Mouse (Mus musculus) embryonic facial prominence, embryonic 14.5 days (tissue): ENCODE measurements around the gene Cenpb. TPM values are rescaled to one million over a fixed set of nuclear protein-coding genes. Genes with fewer than 3 reads are reported as not detected.

Experiments used
- ATAC-seq: fragments of 200-750 bp; cut with Nextera tagmentation; 2 replicates; pipeline ENCODE4 v1.8.0; 2017; ENCODE audit warnings: low read depth, moderate number of reproducible peaks, moderate TSS enrichment
- DNase-seq: peaks from one replicate; pipeline ENCODE4 v3.0.0-alpha.2; 2015; ENCODE audit warnings: low spot score
- H3K27ac ChIP-seq: fragments of 300-500 bp; sonication (generic); replicated peaks from 2 replicates; pipeline ENCODE4 v1.5.1; 2014; ENCODE audit warnings: low read depth, mild to moderate bottlenecking, low read length, moderate library complexity
- H3K27me3 ChIP-seq: fragments of 300-500 bp; sonication (generic); replicated peaks from 2 replicates; pipeline ENCODE4 v1.6.1; 2014; ENCODE audit warnings: low read length; ENCODE audit not compliant: control insufficient read depth, insufficient read depth
- H3K36me3 ChIP-seq: fragments of 300-500 bp; sonication (generic); 2 replicates; pipeline ENCODE4 v1.6.1; 2014; ENCODE audit warnings: low read length, mixed read lengths; ENCODE audit not compliant: control insufficient read depth, insufficient read depth
- H3K4me1 ChIP-seq: fragments of 300-500 bp; sonication (generic); 2 replicates; pipeline ENCODE4 v1.6.1; 2014; ENCODE audit warnings: antibody characterized with exemption, low read length; ENCODE audit not compliant: control insufficient read depth, insufficient read depth
- H3K4me2 ChIP-seq: fragments of 300-500 bp; sonication (generic); 2 replicates; pipeline ENCODE4 v1.6.1; 2014; ENCODE audit warnings: low read depth, mild to moderate bottlenecking, low read length, moderate library complexity, mixed read lengths
- H3K4me3 ChIP-seq: fragments of 300-500 bp; sonication (generic); 2 replicates; pipeline ENCODE4 v1.5.1; 2014; ENCODE audit warnings: low read depth, mild to moderate bottlenecking, low read length
- H3K9ac ChIP-seq: fragments of 300-500 bp; sonication (generic); 2 replicates; pipeline ENCODE4 v1.6.1; 2014; ENCODE audit warnings: low read depth, mild to moderate bottlenecking, low read length, moderate library complexity, mixed read lengths
- H3K9me3 ChIP-seq: fragments of 300-500 bp; sonication (generic); 2 replicates; pipeline ENCODE4 v1.6.1; 2016; ENCODE audit warnings: low read length; ENCODE audit not compliant: control insufficient read depth
- WGBS: fragments of 180-500 bp; shearing (Covaris S2); extraction: QIAGEN DNeasy Blood & Tissue Kit; methylation state at CpG from one replicate; pipeline ENCODE4 v1.1.7; 2014; 5-methylcytosine and 5-hydroxymethylcytosine counted together
- polyA plus RNA-seq: library from polyadenylated mRNA; unstranded; fragments of >200 nt; fragmentation: Nextera tagmentation; extraction: Ambion mirVana; gene quantifications from 2 replicates; pipeline ENCODE4 v1.2.1, GENCODE M21; 2014

The Cenpb gene
- polyA plus RNA-seq, 1 experiment from 2014 or later = 10.6 TPM

- 56% methylated on average over 5 of the region's 5 CpGs for WGBS
- ATAC-seq (peak; percentile 39; the same call in 1 of the 2 replicates), DNase-seq (peak; percentile 79)
- Histone ChIP-seq H3K9me3 (no peaks in the 10 kb centered on the region), H3K27me3 (peaks cover 21% of the 10 kb centered on the region), H3K36me3 (peaks cover 7% of the 10 kb centered on the region; the same call in 1 of the 2 replicates), H3K4me2 (peak overlapping the region; percentile 97), H3K9ac (peak overlapping the region; percentile 38; the same call in 1 of the 2 replicates), H3K4me1 (peaks cover 32% of the 10 kb centered on the region), H3K4me3 (peak overlapping the region; percentile 75; the same call in 1 of the 2 replicates), H3K27ac (0 out of 2 replicates have a peak overlapping the region, but pooled peaks have one; percentile 21)
Measured at GRCm38 (mm10) chr2:131176491-131176890, 3.4 kb downstream of the Cenpb start.

GRCm38 (mm10) chr2:131175945-131176309 lies 3.9 kb downstream of the Cenpb start:
- Histone ChIP-seq H3K4me3 (no peak overlapping the region), H3K36me3 (peaks cover 7% of the 10 kb centered on the region; the same call in 1 of the 2 replicates), H3K27ac (no peak overlapping the region; the same call in 1 of the 2 replicates), H3K9me3 (no peaks in the 10 kb centered on the region), H3K9ac (no peak overlapping the region), H3K27me3 (peaks cover 27% of the 10 kb centered on the region), H3K4me1 (peaks cover 37% of the 10 kb centered on the region), H3K4me2 (0 out of 2 replicates have a peak overlapping the region, but pooled peaks have one; percentile 97)
- DNase-seq = no peak
- no peak for ATAC-seq
- 91% methylated on average over 1 of the region's 1 CpGs for WGBS

GRCm38 (mm10) chr2:131175286-131175944 lies 4.5 kb downstream of the Cenpb start:
- H3K27me3 ChIP-seq = peaks cover 32% of the 10 kb centered on the region
- no peak overlapping the region for H3K27ac ChIP-seq
- no peak overlapping the region for H3K9ac ChIP-seq
- no peaks in the 10 kb centered on the region for H3K9me3 ChIP-seq
- DNase-seq (no peak), ATAC-seq (no peak)
- peaks cover 7% of the 10 kb centered on the region; the same call in 1 of the 2 replicates for H3K36me3 ChIP-seq
- no peak overlapping the region for H3K4me2 ChIP-seq
- 72% methylated on average over 3 of the region's 3 CpGs for WGBS
- no peak overlapping the region for H3K4me3 ChIP-seq
- peaks cover 40% of the 10 kb centered on the region for H3K4me1 ChIP-seq

- Histone ChIP-seq H3K9ac (no peak overlapping the region), H3K27me3 (peaks cover 33% of the 10 kb centered on the region), H3K27ac (no peak overlapping the region), H3K4me3 (peak overlapping the region; percentile 32), H3K9me3 (no peaks in the 10 kb centered on the region), H3K4me1 (peaks cover 40% of the 10 kb centered on the region), H3K36me3 (peaks cover 7% of the 10 kb centered on the region; the same call in 1 of the 2 replicates), H3K4me2 (peak overlapping the region; percentile 62)
- DNase-seq (peak; percentile 94), ATAC-seq (peak; percentile 42)
- WGBS = 5% methylated on average over 11 of the region's 11 CpGs
Measured at GRCm38 (mm10) chr2:131174700-131175099, 5.2 kb downstream of the Cenpb start.

GRCm38 (mm10) chr2:131172322-131172721 lies 7.5 kb downstream of the Cenpb start:
- Histone ChIP-seq H3K36me3 (peaks cover 7% of the 10 kb centered on the region; the same call in 1 of the 2 replicates), H3K27me3 (peaks cover 33% of the 10 kb centered on the region), H3K4me3 (no peak overlapping the region), H3K9me3 (no peaks in the 10 kb centered on the region), H3K4me1 (peaks cover 22% of the 10 kb centered on the region), H3K27ac (no peak overlapping the region), H3K4me2 (no peak overlapping the region), H3K9ac (no peak overlapping the region)
- no peak for DNase-seq
- WGBS = 48% methylated on average over 9 of the region's 9 CpGs
- no peak for ATAC-seq

GRCm38 (mm10) chr2:131171401-131172104 lies 8.3 kb downstream of the Cenpb start:
- DNase-seq = peak; percentile 35
- Histone ChIP-seq H3K4me3 (peak overlapping the region; percentile 26), H3K4me1 (peaks cover 14% of the 10 kb centered on the region), H3K27ac (no peak overlapping the region), H3K4me2 (peak overlapping the region; percentile 58), H3K9me3 (no peaks in the 10 kb centered on the region), H3K36me3 (no peaks in the 10 kb centered on the region; the same call in 1 of the 2 replicates), H3K9ac (peak overlapping the region; percentile 28), H3K27me3 (peaks cover 33% of the 10 kb centered on the region)
- peak; percentile 50 for ATAC-seq
- 4% methylated on average over 34 of the region's 43 CpGs for WGBS

- H3K27ac ChIP-seq = no peak overlapping the region
- WGBS = 17% methylated on average over 9 of the region's 9 CpGs
- no peaks in the 10 kb centered on the region for H3K36me3 ChIP-seq
- H3K9me3 ChIP-seq = no peaks in the 10 kb centered on the region
- peak overlapping the region; percentile 26 for H3K4me3 ChIP-seq
- peaks cover 14% of the 10 kb centered on the region for H3K4me1 ChIP-seq
- ATAC-seq (no peak), DNase-seq (no peak)
- H3K4me2 ChIP-seq = peak overlapping the region; percentile 58
- peaks cover 33% of the 10 kb centered on the region for H3K27me3 ChIP-seq
- H3K9ac ChIP-seq = peak overlapping the region; percentile 28
Measured at GRCm38 (mm10) chr2:131170936-131171335, 8.9 kb downstream of the Cenpb start.

GRCm38 (mm10) chr2:131168914-131169313 lies 11.0 kb downstream of the Cenpb start:
- no peak overlapping the region for H3K4me2 ChIP-seq
- WGBS = 63% methylated on average over 1 of the region's 1 CpGs
- ATAC-seq (no peak), DNase-seq (no peak)
- no peak overlapping the region for H3K4me3 ChIP-seq
- H3K36me3 ChIP-seq = no peaks in the 10 kb centered on the region
- H3K4me1 ChIP-seq = peaks cover 11% of the 10 kb centered on the region; the same call in 1 of the 2 replicates
- no peak overlapping the region for H3K9ac ChIP-seq
- H3K9me3 ChIP-seq = no peaks in the 10 kb centered on the region
- H3K27me3 ChIP-seq = peaks cover 33% of the 10 kb centered on the region
- no peak overlapping the region for H3K27ac ChIP-seq
